Mouse (Mus musculus) T-helper 1 cell (primary cell): ENCODE data around the gene Ptprm.

Source experiments
- in situ Hi-C: fragments of 300-600 bp; cut with MboI, MseI; formaldehyde crosslinking; loops from one replicate; pipeline ENCODE4 v1.15.1; 2025; ENCODE audit warnings: high pct_unique_total_duplicates

Ptprm gene

DNA sequence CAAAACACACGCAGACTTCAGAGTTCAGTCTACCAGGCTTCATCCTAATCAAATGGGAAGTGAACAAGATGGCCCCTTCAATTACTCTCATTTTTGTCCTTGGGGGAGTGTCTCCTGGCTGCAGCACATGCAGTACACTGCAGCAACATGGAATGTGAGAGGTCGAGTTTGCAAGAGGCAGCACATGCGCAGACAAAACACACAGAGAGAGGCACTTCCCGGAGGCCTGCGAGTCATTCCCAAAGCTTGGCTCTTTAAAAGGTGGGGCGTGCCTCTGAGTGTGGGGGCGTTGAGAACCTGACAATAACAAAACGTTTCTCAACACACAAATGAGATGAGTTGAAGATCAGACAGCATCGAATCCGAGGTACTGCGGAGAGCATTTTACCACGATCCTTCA, 215.3 kb downstream of the Ptprm start:
- in situ Hi-C loops = no loop called here

DNA sequence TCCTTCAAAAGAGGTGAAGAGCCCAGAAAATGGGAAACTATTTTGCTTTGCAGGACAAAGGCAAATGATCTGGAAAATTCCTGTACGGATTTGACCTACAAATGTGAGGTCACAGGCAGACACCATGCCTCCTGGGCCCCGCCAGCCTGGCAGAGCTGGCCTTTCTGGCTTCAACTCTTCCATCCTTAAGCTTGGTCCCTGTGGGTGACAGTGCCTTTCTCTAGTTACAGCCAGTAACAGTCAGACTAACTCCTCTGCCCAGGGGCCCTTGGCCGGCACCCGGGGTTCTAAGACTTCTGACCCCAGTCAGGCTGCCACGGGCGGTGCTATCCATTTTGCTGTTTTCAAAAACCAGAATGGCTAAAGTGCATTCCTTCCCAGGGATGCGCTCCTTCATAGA, 217.4 kb downstream of the Ptprm start:
- in situ Hi-C loops = no loop called here

DNA sequence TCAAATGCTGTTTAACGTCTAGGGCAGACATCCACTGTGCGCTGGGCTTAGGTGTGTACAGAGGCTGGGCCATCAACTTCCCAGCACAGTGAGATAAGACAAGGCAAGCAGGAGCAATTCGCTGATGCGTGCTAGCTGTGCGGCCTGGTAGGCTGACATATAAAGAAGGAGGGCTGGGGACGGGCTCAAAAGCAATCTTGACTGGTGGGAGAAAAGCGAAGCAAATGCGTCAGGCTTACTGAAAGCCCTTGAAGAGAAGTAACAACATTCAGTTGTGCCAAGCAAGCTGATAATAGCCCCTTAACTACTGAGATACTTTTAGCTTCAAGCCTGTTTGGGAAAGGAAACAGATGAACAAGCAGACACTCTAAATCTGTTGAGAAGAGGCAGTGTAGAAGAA, 217.8 kb downstream of the Ptprm start:
- in situ Hi-C loops = no loop called here

DNA sequence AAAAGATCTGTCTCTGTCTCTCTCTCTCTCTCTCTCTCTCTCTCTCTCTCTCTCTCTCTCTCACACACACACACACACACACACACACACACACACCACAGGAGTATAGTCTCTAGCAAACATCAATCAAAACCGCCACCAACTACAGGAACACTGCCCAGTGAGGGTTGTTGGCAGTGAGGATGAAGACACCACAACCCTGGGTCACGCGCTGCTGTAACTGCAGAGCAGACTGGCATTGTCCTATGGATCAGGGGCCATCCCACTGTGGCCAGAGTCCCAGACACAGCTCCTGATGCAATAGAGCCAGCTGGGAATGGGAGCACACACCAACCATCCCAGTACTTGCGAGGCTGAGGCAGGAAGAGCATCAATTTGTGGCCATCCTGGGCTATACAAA, 220.0 kb downstream of the Ptprm start:
- in situ Hi-C loops = no loop called here

DNA sequence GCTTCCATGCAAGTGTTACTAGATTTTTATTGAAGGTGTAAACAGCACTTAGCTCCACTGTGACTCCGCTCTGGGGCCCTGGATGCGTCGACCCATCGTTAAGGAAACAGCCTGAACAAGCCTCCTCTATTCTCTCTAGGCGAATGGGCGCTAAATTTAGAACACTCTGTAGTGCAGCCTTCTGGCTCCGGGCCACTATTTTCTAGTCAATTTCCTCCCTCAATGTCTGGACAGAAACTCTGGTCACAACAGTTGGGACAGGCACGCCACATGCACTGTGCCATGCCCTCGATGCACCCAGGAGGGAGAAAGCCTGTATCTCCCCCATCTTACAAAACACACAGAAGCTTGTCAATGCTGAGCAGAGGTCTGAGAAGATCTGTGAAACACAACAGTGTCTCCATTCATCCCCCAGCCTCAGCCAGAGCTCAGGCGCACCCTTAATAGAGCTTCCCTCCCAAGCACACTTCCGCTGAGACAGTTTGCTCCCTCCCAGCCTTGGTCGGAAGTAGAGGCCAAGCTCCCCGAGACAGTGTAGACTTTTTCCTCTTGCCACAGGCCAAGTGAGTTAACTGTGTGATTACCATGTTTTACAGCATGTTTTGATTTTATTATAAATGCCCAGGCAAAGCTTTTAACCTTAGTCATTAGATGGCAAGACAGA, 220.7 kb downstream of the Ptprm start:
- in situ Hi-C loops = no loop called here

DNA sequence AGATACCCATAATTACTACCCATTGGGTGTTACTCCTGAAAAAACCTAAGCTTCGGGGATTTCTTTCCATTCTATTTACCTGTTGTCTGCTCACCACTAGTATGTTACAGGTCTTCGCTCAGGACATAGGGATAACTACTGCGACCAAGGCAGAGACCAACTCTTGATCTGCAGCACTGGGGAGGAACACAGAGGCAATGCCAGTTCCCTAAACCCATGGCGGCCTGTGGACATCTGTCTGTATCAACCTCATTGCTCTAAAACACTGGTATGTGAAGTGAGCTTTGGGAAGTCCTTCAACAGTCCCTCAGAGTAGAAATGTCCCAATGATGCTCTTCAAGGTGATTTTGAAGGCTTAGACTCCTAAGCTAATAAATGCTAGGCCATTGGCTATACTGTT, 221.2 kb downstream of the Ptprm start:
- in situ Hi-C loops = no loop called here

DNA sequence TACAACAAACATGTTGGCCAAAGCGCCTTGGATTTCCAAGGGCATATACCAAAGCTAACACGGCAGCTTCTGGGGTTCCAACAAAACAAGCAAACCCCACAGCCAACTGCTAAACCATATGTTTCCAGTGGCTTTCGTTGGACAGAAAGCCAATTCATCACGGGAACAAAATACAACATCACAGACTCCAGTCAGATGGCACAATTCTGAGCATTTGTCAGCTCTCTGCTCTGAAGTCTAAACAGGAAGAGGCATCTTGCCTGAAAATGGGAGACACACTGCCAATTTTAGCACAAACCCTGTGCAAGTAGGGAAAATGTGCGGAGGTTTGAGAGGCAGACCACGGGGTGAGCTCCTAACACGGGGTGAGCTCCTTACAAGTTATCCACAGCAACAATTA, 226.7 kb downstream of the Ptprm start:
- in situ Hi-C loops = no loop called here

DNA sequence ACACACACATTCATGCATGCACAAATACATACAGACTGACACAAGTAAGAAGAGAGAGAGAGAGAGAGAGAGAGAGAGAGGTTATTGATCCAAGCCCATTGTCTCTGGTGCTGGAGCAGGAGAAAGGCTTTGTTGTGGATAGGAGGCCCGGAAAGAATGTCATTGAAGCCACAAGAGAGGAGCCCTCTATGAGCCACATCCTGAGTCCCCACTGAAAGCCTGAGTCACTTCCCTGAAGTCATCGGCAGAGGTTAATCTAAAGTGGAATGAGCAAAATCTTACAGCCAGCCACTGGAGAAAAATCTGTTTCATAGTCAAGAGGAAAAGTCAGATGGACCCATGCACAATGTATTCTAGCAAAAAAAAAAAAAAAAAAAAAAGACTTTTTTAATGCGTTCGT, 228.7 kb downstream of the Ptprm start:
- in situ Hi-C loops = no loop called here

DNA sequence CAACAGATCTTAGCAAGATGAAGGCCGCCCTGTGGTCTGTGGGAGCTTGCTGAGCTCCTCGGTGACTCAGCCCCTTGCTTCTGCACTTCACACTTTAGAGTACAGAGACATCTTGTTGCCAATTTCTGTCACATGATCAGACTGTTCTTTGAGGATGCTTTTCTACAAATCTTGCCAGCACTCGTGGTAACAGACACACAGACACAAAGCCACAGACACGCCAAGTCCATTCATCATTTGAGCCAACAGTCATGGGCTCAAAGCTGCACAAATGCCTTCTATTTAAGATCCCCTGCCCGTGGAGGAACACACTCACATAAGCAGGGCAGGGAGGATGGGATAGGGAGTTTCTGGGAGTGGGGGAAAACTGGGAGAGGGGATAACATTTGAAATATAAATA, 230.0 kb downstream of the Ptprm start:
- in situ Hi-C loops = no loop called here

DNA sequence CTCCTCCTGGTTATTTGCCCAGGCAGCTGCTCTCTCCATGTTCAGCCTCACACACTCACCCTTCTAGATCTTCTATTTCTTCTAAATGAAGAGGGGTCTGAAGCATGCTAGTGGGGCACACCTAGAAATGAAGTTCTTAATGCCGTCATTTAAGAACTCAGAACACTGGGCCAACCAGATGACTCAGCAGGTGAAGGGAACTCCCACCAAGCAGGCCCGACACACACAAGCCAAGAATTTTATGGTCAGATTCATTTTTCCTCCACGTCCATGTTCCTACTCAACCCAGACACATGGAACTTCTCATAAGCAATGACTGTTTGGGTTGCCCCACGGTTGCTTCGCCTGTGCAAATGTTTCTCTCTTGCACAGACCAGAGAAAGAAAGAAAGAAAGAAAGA, 230.5 kb downstream of the Ptprm start:
- in situ Hi-C loops = no loop called here

DNA sequence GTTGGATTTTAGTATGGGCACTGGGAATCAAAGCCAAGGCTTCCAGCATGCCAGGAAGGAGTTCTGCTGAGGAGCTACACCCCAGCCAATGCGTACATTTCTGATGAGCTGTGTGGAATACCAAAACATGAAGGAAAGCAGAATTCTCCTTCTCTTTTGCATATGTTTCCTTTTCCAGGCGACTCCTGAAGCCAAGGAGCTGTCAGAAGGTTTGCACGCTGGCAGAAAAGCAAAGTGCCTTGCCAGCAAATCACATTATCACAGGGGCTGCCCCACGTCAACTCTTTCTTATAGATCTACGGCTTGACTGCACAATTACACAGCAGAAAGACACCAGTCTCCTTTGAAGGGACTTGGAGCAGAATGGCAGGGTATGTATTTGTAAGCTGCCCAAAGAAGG, 233.4 kb downstream of the Ptprm start:
- in situ Hi-C loops = no loop called here

DNA sequence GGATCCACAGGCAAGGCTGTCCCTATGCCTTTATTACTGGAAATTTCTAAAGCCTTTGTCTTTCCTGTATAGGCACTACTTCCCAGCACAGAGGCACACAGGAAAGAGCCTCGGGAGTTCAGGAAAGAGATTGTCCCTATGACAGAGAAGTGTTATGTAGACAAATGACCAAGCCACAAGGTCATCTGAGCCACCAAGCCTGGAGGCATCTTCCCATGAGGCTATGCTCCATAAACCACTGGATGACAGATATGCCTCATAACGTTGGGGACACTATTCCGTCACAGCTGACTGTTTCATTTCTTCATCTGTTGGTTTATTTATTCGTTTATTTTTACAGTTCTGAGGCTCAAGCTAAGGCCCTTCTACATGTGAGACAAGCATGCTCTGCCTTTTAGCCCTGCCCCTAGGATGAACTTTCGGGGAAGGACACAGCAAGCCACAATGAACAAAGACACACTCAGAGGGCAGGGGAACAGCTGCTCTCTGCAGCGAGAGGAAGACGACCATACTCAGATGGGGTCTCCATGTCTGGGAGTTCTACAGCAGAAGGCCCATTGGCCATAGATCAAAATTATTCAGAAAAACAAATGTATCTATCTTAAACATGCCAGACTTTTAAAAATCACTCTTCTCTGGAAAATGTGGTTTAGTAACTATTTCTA, 235.4 kb downstream of the Ptprm start:
- in situ Hi-C loops = no loop called here

DNA sequence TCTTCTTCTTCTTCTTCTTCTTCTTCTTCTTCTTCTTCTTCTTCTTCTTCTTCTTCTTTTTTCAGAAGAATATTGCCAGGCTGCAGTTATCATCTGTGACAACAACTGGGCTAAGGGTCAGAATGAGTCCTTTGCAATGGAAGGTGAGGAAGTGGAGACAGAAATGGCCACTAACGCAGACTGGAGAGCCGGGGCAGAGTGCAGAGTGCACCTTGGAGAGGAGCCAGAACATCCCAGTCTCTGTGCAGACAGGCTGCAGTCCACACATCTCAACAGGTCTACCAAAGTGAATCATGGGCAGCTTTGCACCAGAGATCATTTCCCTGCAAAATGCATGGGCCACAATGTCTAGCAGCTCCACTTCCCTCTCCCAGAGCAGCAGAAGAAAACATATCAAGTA, 239.4 kb downstream of the Ptprm start:
- in situ Hi-C loops = no loop called here

DNA sequence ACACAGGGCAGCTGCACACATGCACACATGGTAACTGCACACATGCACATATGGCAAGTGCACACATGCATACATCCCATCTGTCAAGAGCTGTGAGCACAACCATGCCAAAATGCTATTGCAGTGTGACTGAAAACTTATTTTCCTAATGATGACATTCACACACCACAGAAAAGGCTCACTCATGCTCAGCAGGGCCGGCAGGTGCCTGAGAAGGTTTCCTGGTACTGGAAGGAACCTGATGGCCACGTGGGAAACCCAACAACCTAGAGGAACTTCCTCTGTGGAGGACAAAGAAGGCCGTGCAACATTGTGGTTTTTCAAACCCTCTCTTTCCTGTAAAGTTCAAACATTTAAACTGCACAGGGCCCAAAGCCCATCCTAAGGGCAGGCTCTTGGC, 241.6 kb downstream of the Ptprm start:
- in situ Hi-C loops = no loop called here

DNA sequence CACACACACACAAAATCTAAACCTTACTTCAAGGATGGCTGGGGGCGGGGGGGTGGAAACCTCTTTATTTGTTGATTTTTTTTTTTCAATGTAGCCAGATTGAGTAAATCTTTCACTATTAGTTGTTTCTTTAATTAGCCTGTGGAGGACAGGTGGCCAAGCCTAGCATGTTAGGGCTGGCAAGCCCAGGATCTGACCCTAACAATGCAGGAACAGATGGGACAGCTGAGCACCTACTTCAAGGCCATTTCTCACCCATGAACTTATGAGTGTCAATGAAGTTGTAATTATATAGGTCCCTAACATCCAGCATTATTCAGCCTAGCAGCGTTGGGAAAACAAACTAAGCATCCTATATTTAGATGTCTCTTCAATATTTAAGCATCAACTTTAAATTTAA, 248.1 kb downstream of the Ptprm start:
- in situ Hi-C loops = no loop called here

DNA sequence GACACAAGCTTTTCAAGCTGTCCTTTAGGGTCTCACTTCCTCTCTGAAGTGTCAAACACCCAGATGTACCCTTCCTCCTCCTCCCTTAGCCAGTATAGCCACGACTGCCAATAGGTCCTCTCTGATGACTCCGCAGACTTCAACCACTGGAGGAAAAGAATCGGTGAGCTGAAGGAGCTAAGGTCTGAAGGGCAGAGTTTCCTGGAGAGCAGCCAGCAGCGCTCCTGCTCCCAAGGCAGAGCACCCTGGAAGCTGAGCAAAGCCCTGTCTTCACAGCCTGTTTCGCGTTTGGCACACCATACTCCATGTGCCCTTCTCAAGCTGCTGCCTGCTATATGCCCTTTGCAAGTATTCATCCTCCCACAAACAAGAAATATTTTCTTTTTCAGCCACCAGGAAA, 252.2 kb downstream of the Ptprm start:
- in situ Hi-C loops = no loop called here

DNA sequence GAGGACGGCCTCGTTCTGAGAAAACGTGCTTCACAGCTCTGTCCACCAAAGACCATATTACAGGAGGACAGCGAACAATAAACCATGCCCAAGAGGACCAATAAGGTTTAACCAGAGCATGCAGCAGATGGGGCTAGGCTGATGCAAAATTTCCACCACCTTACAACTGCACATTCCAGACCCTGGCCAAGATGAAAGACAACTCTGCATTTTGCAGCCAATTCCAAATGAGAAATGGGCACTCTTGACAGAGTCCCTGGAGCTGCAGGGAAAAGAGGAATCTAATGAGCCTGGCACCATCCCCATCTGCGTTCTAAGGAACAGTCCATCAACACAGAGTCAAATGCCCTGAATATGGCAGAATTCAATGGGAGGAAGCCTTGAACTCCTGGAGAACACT, 263.3 kb downstream of the Ptprm start:
- in situ Hi-C loops = no loop called here

DNA sequence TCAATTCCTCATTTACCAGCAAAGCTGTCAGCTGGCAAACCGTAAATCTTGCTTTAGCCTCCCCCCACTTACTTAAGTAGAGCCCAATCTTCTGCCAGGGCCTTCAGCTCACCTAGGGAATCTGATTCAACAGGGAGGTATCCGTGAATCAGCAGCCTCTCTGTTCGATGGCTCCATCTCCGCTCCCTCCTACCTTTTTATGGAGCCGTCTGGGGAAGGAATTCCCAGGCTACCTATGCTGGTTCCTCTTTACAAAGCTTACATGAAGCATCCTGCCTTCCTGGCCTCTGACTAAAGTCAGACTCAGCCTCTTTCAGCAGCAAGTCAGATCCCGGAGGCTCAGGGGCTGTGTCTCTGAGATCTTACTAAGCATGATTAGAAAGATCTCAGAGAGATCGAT, 264.1 kb downstream of the Ptprm start:
- in situ Hi-C loops = no loop called here

DNA sequence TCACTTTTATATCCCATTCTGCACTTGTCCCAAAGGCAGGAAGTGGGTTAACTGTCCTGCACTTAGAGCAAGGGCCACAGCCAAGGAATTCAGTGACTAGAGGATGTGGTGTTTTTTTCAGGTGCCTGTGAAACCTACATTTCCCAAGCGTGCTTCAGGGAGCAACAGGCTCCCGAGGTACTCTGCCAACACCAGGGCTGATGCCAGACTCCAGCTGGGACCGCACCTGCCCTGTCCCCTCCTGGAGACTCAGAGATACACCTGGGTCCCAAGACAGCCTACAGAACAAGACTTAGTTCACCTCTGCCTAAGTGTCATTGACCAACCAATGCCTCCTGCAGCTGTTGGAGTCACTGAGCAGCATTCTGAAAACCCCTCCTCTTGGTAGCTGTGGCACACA, 264.6 kb downstream of the Ptprm start:
- in situ Hi-C loops = no loop called here

DNA sequence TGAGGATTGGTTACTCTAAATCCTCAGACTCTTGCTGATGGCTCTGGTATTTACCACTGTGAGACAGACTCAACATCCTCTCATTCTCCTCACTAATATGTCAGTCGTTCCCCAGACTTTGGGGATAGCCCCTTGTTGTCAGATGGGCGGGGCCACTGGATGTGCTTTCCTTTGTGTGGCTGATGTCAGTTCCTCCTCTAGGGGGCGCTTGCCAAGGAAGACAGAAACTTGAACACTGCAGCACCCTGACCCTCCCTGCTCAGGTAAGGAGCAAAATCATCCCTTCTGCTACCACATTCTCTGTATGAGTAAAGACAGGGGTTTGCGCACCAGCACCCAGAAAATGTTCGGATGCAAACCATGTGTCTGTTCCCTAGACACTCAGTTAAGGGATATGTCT, 266.7 kb downstream of the Ptprm start:
- in situ Hi-C loops = no loop called here

DNA sequence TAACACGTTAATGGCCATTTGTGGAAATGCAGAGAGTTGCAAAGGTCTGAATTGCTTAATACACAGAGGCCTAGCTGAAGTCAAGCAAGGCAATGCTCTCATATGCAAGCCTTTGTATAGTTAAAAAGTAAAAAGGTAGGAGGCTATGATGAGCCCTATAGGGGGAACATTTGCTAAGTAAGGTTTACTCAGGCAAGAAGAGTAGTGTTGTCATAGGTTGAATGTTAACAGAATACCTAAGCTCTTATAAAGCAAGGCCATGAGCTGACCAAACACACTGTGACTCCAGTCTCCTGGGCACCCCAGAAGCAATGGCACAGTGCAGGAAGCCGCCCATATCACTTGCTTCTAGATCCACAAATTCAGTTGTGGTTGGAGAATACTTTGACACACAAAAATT, 267.4 kb downstream of the Ptprm start:
- in situ Hi-C loops = no loop called here

DNA sequence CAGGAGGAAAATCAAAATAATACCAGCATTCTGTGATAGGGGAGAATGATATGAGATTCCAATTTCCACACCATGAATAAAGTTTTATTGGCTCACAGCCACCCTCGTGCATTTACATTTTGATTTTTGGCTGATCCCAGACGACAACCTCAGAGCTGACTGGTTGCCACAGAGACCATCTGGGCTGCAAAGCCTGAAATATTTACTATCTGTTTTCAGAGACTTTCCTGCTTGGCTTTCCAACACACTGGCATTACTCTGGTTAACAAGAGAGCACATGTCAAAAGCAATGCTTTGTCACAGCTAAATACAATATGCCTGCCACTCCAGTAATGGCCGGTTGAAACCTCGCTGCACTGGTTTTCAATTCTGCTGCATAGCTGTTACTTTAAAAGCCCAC, 269.8 kb downstream of the Ptprm start:
- in situ Hi-C loops = no loop called here

DNA sequence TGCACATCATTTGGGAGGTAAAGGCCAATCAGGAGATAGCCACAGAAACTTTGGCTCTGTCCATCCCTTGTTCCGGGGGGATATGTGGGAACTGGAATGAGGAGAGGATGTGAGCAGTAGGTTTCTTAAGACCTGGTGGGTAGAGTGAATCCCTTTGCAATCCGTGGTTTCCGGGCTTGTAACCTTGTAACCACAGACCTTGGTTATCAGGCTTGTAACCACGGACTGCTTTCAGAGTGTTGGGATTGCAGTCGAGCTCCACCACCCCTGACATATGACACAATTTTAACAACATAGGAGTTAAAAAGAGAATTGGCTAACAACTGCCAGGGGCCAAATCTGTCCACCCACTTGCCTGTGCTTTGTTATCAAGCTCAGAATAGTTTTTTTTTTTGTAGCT, 270.2 kb downstream of the Ptprm start:
- in situ Hi-C loops = no loop called here

DNA sequence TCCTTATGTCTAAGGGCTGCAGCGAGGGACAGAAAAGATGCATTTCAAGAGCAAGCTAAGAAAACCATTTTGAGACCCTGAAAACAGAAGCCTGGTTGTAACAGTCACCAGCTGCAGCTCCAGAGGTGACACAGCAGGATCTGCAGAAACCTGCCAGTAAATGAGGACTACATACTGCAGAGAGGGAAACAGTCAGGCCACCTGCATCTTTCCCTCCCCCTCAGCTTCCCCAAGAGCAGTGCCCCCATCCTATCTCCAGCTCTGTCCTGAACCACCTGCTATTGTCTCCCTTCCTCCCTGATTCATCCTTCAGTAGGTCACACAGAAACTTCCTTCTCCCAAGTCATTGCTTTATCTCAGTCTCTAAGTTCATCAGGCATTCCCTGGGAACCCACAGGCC, 274.7 kb downstream of the Ptprm start:
- in situ Hi-C loops = no loop called here
